Mouse (Mus musculus): ENCODE data around the gene Arhgef16. TPM values are rescaled to one million over a fixed set of nuclear protein-coding genes. Genes with fewer than 3 reads are reported as not detected.

Arhgef16 gene
- polyA plus RNA-seq, 1 experiment from 2014 or later, result 0.22 TPM

- no peak for ATAC-seq
- Histone ChIP-seq H3K27ac (no peak overlapping the region), H3K9ac (no peak overlapping the region), H3K36me3 (ENCODE audit: poor library complexity, severe bottlenecking) (no peaks in the 10 kb centered on the region), H3K4me1 (no peaks in the 10 kb centered on the region), H3K27me3 (no peaks in the 10 kb centered on the region), H3K9me3 (replicated peaks) (no peaks in the 10 kb centered on the region), H3K4me3 (no peak overlapping the region), H3K4me2 (no peak overlapping the region)
- 43% methylated on average over 3 of the region's 3 CpGs for WGBS
These were observed 28.5 kb downstream of the Arhgef16 start for GRCm38 (mm10) chr4:154273000-154273399.

- Histone ChIP-seq H3K9me3 (replicated peaks) (no peaks in the 10 kb centered on the region), H3K4me3 (no peak overlapping the region), H3K9ac (no peak overlapping the region), H3K4me2 (no peak overlapping the region), H3K36me3 (ENCODE audit: poor library complexity, severe bottlenecking) (0 out of 2 replicates have a peak, but pooled peaks cover 3% of the 10 kb centered on the region), H3K27me3 (no peaks in the 10 kb centered on the region), H3K4me1 (no peaks in the 10 kb centered on the region), H3K27ac (no peak overlapping the region)
- WGBS, result 59% methylated on average over 10 of the region's 10 CpGs
- no peak for ATAC-seq
These were observed 32.0 kb downstream of the Arhgef16 start for GRCm38 (mm10) chr4:154269520-154269919.

GRCm38 (mm10) chr4:154267511-154267910 is 34.0 kb downstream of the Arhgef16 start:
- Histone ChIP-seq H3K4me1 (no peaks in the 10 kb centered on the region), H3K36me3 (ENCODE audit: poor library complexity, severe bottlenecking) (peaks cover 11% of the 10 kb centered on the region; the same call in 1 of the 2 replicates)
- no peak for ATAC-seq

GRCm38 (mm10) chr4:154262071-154262470 is 39.4 kb downstream of the Arhgef16 start:
- H3K9me3 ChIP-seq (replicated peaks), result no peaks in the 10 kb centered on the region; the same call in 1 of the 2 replicates
- H3K4me2 ChIP-seq, result no peak overlapping the region
- H3K27me3 ChIP-seq, result no peaks in the 10 kb centered on the region
- 58% methylated on average over 4 of the region's 4 CpGs for WGBS
- no peaks in the 10 kb centered on the region for H3K4me1 ChIP-seq
- ATAC-seq, result no peak
- no peak overlapping the region for H3K27ac ChIP-seq
- H3K36me3 ChIP-seq (ENCODE audit: poor library complexity, severe bottlenecking), result peaks cover 9% of the 10 kb centered on the region; the same call in 1 of the 2 replicates
- H3K9ac ChIP-seq, result no peak overlapping the region
- no peak overlapping the region for H3K4me3 ChIP-seq

More at GRCm38 (mm10) chr4:154267511-154267910, 34.0 kb downstream of the Arhgef16 start:
- Histone ChIP-seq H3K27me3 (no peaks in the 10 kb centered on the region), H3K9ac (no peak overlapping the region), H3K9me3 (replicated peaks) (no peaks in the 10 kb centered on the region; the same call in 1 of the 2 replicates), H3K4me3 (no peak overlapping the region), H3K27ac (no peak overlapping the region), H3K4me2 (no peak overlapping the region)
- 86% methylated on average over 6 of the region's 6 CpGs for WGBS

- H3K4me1 ChIP-seq, result no peaks in the 10 kb centered on the region
- no peak overlapping the region for H3K4me2 ChIP-seq
- no peaks in the 10 kb centered on the region for H3K27me3 ChIP-seq
- no peak overlapping the region for H3K4me3 ChIP-seq
- no peak for ATAC-seq
- no peaks in the 10 kb centered on the region; the same call in 1 of the 2 replicates for H3K9me3 ChIP-seq (replicated peaks)
- H3K27ac ChIP-seq, result no peak overlapping the region
- H3K36me3 ChIP-seq (ENCODE audit: poor library complexity, severe bottlenecking), result peaks cover 9% of the 10 kb centered on the region; the same call in 1 of the 2 replicates
- no peak overlapping the region for H3K9ac ChIP-seq
- 89% methylated on average over 5 of the region's 5 CpGs for WGBS
These were observed 40.7 kb downstream of the Arhgef16 start for GRCm38 (mm10) chr4:154260755-154261154.

GRCm38 (mm10) chr4:154252537-154253255 is 48.8 kb downstream of the Arhgef16 start:
- WGBS, result 93% methylated on average over 20 of the region's 20 CpGs

GRCm38 (mm10) chr4:154249316-154249715 is 52.2 kb downstream of the Arhgef16 start:
- Histone ChIP-seq H3K4me1 (peaks cover 9% of the 10 kb centered on the region; the same call in 1 of the 2 replicates), H3K9ac (no peak overlapping the region), H3K27me3 (no peaks in the 10 kb centered on the region), H3K4me3 (no peak overlapping the region), H3K4me2 (no peak overlapping the region), H3K9me3 (replicated peaks) (no peaks in the 10 kb centered on the region), H3K36me3 (ENCODE audit: poor library complexity, severe bottlenecking) (no peaks in the 10 kb centered on the region), H3K27ac (no peak overlapping the region)
- WGBS, result 59% methylated on average over 8 of the region's 8 CpGs
- ATAC-seq, result no peak

More at GRCm38 (mm10) chr4:154252537-154253255, 48.8 kb downstream of the Arhgef16 start:
- Histone ChIP-seq H3K9me3 (replicated peaks) (no peaks in the 10 kb centered on the region), H3K36me3 (ENCODE audit: poor library complexity, severe bottlenecking) (no peaks in the 10 kb centered on the region), H3K9ac (no peak overlapping the region), H3K4me3 (no peak overlapping the region), H3K4me1 (peaks cover 4% of the 10 kb centered on the region; the same call in 1 of the 2 replicates), H3K27ac (no peak overlapping the region; the same call in 1 of the 2 replicates), H3K27me3 (no peaks in the 10 kb centered on the region), H3K4me2 (no peak overlapping the region)
- no peak for ATAC-seq

GRCm38 (mm10) chr4:154248092-154248805 is 53.2 kb downstream of the Arhgef16 start:
- Histone ChIP-seq H3K27ac (no peak overlapping the region), H3K27me3 (no peaks in the 10 kb centered on the region), H3K4me2 (no peak overlapping the region), H3K9me3 (replicated peaks) (no peaks in the 10 kb centered on the region), H3K4me3 (no peak overlapping the region), H3K4me1 (peaks cover 9% of the 10 kb centered on the region; the same call in 1 of the 2 replicates), H3K9ac (no peak overlapping the region), H3K36me3 (ENCODE audit: poor library complexity, severe bottlenecking) (no peaks in the 10 kb centered on the region)
- ATAC-seq, result no peak
- 80% methylated on average over 21 of the region's 21 CpGs for WGBS

GRCm38 (mm10) chr4:154247207-154248091 is 54.0 kb downstream of the Arhgef16 start:
- WGBS, result 43% methylated on average over 22 of the region's 22 CpGs
- Histone ChIP-seq H3K9ac (no peak overlapping the region), H3K27ac (no peak overlapping the region), H3K4me2 (peak overlapping the region; percentile 48; the same call in 1 of the 2 replicates), H3K27me3 (no peaks in the 10 kb centered on the region), H3K4me1 (peaks cover 9% of the 10 kb centered on the region; the same call in 1 of the 2 replicates), H3K36me3 (ENCODE audit: poor library complexity, severe bottlenecking) (no peaks in the 10 kb centered on the region), H3K9me3 (replicated peaks) (no peaks in the 10 kb centered on the region), H3K4me3 (no peak overlapping the region)
- no peak for ATAC-seq

- Histone ChIP-seq H3K4me3 (no peak overlapping the region), H3K9ac (no peak overlapping the region), H3K9me3 (replicated peaks) (no peaks in the 10 kb centered on the region), H3K36me3 (ENCODE audit: poor library complexity, severe bottlenecking) (no peaks in the 10 kb centered on the region), H3K4me1 (peaks cover 9% of the 10 kb centered on the region; the same call in 1 of the 2 replicates), H3K27ac (no peak overlapping the region), H3K4me2 (peak overlapping the region; percentile 48), H3K27me3 (no peaks in the 10 kb centered on the region)
- ATAC-seq, result peak; percentile 36; the same call in 1 of the 2 replicates
- WGBS, result 9% methylated on average over 19 of the region's 19 CpGs
These were observed 55.1 kb downstream of the Arhgef16 start for GRCm38 (mm10) chr4:154246115-154247040.

GRCm38 (mm10) chr4:154245342-154245741 is 56.1 kb downstream of the Arhgef16 start:
- no peak for ATAC-seq
- no peak overlapping the region for H3K27ac ChIP-seq
- no peaks in the 10 kb centered on the region for H3K27me3 ChIP-seq
- H3K4me2 ChIP-seq, result no peak overlapping the region
- H3K9ac ChIP-seq, result no peak overlapping the region
- no peak overlapping the region for H3K4me3 ChIP-seq
- H3K36me3 ChIP-seq (ENCODE audit: poor library complexity, severe bottlenecking), result no peaks in the 10 kb centered on the region
- H3K9me3 ChIP-seq (replicated peaks), result no peaks in the 10 kb centered on the region
- H3K4me1 ChIP-seq, result peaks cover 9% of the 10 kb centered on the region; the same call in 1 of the 2 replicates
- 75% methylated on average over 7 of the region's 7 CpGs for WGBS

All from forebrain, embryonic 13.5 days (tissue).